Mouse (Mus musculus) heart, embryonic 13.5 days (tissue): Measurements from ENCODE around the gene Cdh15. TPM values are rescaled to one million over a fixed set of nuclear protein-coding genes. Genes with fewer than 3 reads are reported as not detected.

Source experiments
- ATAC-seq: fragments of 200-750 bp; cut with Nextera tagmentation; 2 replicates; pipeline ENCODE4 v1.8.0; 2017; ENCODE audit warnings: moderate TSS enrichment; ENCODE audit not compliant: insufficient number of reproducible peaks, low FRiP score, low TSS enrichment; ENCODE audit errors: extremely low read depth
- H3K27ac ChIP-seq: fragments of 300-500 bp; sonication (generic); replicated peaks from 2 replicates; pipeline ENCODE4 v1.5.1; 2015; ENCODE audit warnings: moderate library complexity, mild to moderate bottlenecking, inconsistent platforms
- H3K27me3 ChIP-seq: fragments of 300-500 bp; sonication (generic); replicated peaks from 2 replicates; pipeline ENCODE4 v1.6.1; 2015; ENCODE audit warnings: mild to moderate bottlenecking, inconsistent platforms
- H3K36me3 ChIP-seq: fragments of 300-500 bp; sonication (generic); 2 replicates; pipeline ENCODE4 v1.6.1; 2015; ENCODE audit warnings: mild to moderate bottlenecking, inconsistent platforms
- H3K4me1 ChIP-seq: fragments of 300-500 bp; sonication (generic); 2 replicates; pipeline ENCODE4 v1.6.1; 2015; ENCODE audit warnings: inconsistent platforms
- H3K4me2 ChIP-seq: fragments of 300-500 bp; sonication (generic); 2 replicates; pipeline ENCODE4 v1.6.1; 2015; ENCODE audit warnings: inconsistent platforms, mild to moderate bottlenecking, moderate library complexity
- H3K4me3 ChIP-seq: fragments of 300-500 bp; sonication (generic); 2 replicates; pipeline ENCODE4 v1.5.1; 2015; ENCODE audit warnings: moderate library complexity, mild to moderate bottlenecking, inconsistent platforms
- H3K9ac ChIP-seq: fragments of 300-500 bp; sonication (generic); 2 replicates; pipeline ENCODE4 v1.6.1; 2015; ENCODE audit warnings: inconsistent platforms, mild to moderate bottlenecking, moderate library complexity
- H3K9me3 ChIP-seq: fragments of 300-500 bp; sonication (generic); 2 replicates; pipeline ENCODE4 v1.6.1; 2016; ENCODE audit warnings: inconsistent platforms
- WGBS: fragments of 180-500 bp; shearing (Covaris S2); methylation state at CpG from one replicate; pipeline ENCODE4 v1.1.7; 2015; ENCODE audit warnings: mixed read lengths; 5-methylcytosine and 5-hydroxymethylcytosine counted together
- polyA plus RNA-seq: library from polyadenylated mRNA; unstranded; fragments of >200 nt; fragmentation: Nextera tagmentation; extraction: Ambion mirVana; gene quantifications from 2 replicates; pipeline ENCODE4 v1.2.1, GENCODE M21; 2015

Gene Cdh15
- polyA plus RNA-seq, 1 experiment from 2014 or later, result 0.47 TPM

GRCm38 (mm10) chr8:122906463-122907021, 58.8 kb downstream of the Cdh15 start:
- peaks cover 39% of the 10 kb centered on the region for H3K4me1 ChIP-seq
- peak; percentile 62; the same call in 1 of the 2 replicates for ATAC-seq
- H3K4me2 ChIP-seq, result peak overlapping the region; percentile 54
- 15% methylated on average over 6 of the region's 6 CpGs for WGBS
- H3K9me3 ChIP-seq, result no peaks in the 10 kb centered on the region
- peak overlapping the region; percentile 57; the same call in 1 of the 2 replicates for H3K27ac ChIP-seq
- peaks cover 27% of the 10 kb centered on the region for H3K36me3 ChIP-seq
- H3K27me3 ChIP-seq, result no peaks in the 10 kb centered on the region
- peak overlapping the region; percentile 45 for H3K9ac ChIP-seq
- H3K4me3 ChIP-seq, result no peak overlapping the region

GRCm38 (mm10) chr8:122912150-122912549, 64.4 kb downstream of the Cdh15 start:
- peaks cover 43% of the 10 kb centered on the region for H3K36me3 ChIP-seq
- WGBS, result 77% methylated on average over 3 of the region's 3 CpGs
- no peak overlapping the region for H3K4me3 ChIP-seq
- H3K4me2 ChIP-seq, result no peak overlapping the region
- no peaks in the 10 kb centered on the region for H3K27me3 ChIP-seq
- no peaks in the 10 kb centered on the region for H3K9me3 ChIP-seq
- H3K4me1 ChIP-seq, result peaks cover 36% of the 10 kb centered on the region
- H3K9ac ChIP-seq, result no peak overlapping the region
- H3K27ac ChIP-seq, result no peak overlapping the region
- no peak for ATAC-seq

DNA sequence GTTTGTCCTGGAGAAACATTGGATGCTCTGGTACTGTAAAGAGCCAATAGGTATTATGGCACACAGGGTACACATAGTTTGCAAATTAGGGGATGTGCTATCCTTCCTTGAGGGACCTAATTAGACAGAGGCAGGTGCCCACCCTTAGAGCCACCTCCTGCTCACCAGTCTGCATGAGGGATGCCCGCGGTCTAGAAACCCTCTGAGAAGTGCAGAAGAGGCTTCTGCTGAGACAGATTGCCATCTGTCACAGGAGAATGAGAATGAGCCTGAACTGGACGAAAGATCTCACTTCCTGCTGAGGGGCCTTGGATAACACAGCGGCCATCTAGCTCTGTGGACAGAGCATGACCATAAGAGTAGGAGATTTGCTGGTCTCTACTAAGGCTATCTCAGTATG, 65.1 kb downstream of the Cdh15 start:
- H3K4me1 ChIP-seq, result peaks cover 42% of the 10 kb centered on the region

DNA sequence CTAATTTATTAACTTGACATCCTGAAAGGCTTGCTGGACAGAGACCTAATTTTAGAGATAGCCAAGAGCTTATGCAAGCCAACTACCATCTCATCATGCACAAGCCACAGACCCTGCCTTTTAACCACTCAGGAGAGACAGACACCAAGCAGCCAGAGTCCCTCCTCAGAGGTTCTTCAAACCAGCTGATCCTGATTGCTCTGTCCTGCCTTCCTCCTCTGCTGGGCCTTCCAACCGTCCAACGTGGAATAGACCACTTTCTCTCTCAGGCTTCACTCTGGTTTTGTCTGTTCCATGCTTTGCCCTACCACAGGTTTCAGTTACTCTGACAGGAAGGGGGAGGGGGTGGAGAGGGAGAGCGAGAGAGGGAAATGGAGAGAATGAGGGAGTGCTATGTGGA, 69.0 kb downstream of the Cdh15 start:
- H3K4me3 ChIP-seq, result no peak overlapping the region
- H3K27ac ChIP-seq, result peak overlapping the region; percentile 94
- H3K9ac ChIP-seq, result peak overlapping the region; percentile 66
- H3K4me2 ChIP-seq, result no peak overlapping the region
- H3K27me3 ChIP-seq, result no peaks in the 10 kb centered on the region
- 38% methylated on average over 3 of the region's 3 CpGs for WGBS
- no peaks in the 10 kb centered on the region for H3K9me3 ChIP-seq
- peaks cover 77% of the 10 kb centered on the region for H3K4me1 ChIP-seq
- peaks cover 26% of the 10 kb centered on the region for H3K36me3 ChIP-seq
- ATAC-seq, result no peak

More for the DNA sequence above, 65.1 kb downstream of the Cdh15 start:
- no peak overlapping the region for H3K4me2 ChIP-seq
- no peaks in the 10 kb centered on the region for H3K27me3 ChIP-seq
- H3K9ac ChIP-seq, result no peak overlapping the region
- no peak for ATAC-seq
- 85% methylated on average over 4 of the region's 4 CpGs for WGBS
- H3K4me3 ChIP-seq, result no peak overlapping the region
- H3K9me3 ChIP-seq, result no peaks in the 10 kb centered on the region
- peaks cover 36% of the 10 kb centered on the region for H3K36me3 ChIP-seq
- H3K27ac ChIP-seq, result no peak overlapping the region

Other genes starting within 250 kb of the Cdh15 start
- gene Galns, start 236.5 kb upstream of the Cdh15 start, polyA plus RNA-seq, result 11.1 and 11.9 TPM in 2 replicates
- 55.6 and 74.0 TPM in 2 replicates for gene Trappc2l, start 236.3 kb upstream of the Cdh15 start, polyA plus RNA-seq
- not detected in 2 replicates for gene Pabpn1l, start 225.2 kb upstream of the Cdh15 start, polyA plus RNA-seq
- gene Cbfa2t3, start 148.9 kb upstream of the Cdh15 start, polyA plus RNA-seq, result 4.2 and 4.8 TPM in 2 replicates
- 14.3 and 15.4 TPM in 2 replicates for gene Acsf3, start 72.5 kb upstream of the Cdh15 start, polyA plus RNA-seq
- gene Ankrd11, start 194.3 kb downstream of the Cdh15 start, polyA plus RNA-seq, result 18.8 and 20.3 TPM in 2 replicates
- 62.2 and 62.7 TPM in 2 replicates for gene Spg7, start 215.0 kb downstream of the Cdh15 start, polyA plus RNA-seq